Mouse (Mus musculus): ENCODE results near the gene Ccl11. TPM values are rescaled to one million over a fixed set of nuclear protein-coding genes. Genes with fewer than 3 reads are reported as not detected.

The Ccl11 gene
- 8.8 TPM for polyA plus RNA-seq (2014; fragmentation: Illumina TruSeq; extraction: RNeasy Lipid Tissue Mini Kit (QIAGEN cat#74804))

DNA sequence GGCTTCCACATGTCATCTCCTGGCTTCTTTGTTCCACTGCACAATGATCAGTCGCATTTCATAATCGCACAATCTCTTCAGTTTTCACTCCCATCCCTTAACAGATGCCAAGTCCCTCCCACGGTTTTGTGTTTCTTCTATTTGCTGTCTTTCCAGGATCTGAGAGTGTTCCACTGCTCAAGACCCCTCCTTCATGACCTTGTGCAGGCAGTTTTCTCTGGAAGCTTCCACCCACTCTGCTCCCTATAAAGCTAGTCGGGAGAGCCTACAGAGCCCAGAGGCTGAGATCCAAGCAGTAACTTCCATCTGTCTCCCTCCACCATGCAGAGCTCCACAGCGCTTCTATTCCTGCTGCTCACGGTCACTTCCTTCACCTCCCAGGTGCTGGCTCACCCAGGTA, at the start of gene Ccl11:
Ccl11 (plus strand) TSS at position 178 of the 400 bp plus-strand sequence.

DNA sequence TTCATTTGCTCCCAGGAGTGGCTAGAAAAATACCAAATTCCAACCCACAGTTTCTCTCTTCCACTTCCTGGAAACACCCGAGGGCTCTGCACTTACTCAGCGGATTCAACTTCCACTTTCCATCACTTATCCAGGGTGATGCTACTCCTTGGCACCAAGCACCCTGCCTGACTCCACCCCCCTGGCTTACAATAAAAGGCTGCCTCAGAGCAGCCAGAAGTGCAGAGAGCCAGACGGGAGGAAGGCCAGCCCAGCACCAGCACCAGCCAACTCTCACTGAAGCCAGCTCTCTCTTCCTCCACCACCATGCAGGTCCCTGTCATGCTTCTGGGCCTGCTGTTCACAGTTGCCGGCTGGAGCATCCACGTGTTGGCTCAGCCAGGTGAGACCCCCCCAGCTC, 22.3 kb upstream of the Ccl11 start, which contains the start of gene Ccl2:
Ccl2 (plus strand) TSS at position 216 of the 400 bp plus-strand sequence.

DNA sequence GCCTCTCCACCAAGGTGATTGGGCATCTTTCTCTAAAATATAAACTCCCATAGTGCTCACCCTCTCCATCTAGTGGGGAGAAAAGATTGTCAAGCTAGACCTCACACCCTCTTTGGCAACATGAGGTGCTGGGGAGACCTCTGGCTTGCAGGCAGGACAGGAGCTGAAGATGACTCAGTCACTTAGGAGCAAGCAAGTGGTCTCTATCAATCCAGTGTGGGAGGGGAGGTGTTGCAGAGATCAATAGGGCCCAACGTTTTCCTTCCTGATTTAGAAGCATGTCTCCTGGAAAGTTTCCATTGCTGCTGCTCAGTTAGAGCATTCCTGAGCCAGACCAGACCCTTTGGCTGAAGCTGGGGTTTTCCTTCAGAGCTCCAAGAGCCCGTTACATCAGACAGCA, 19.1 kb upstream of the Ccl11 start, which contains the start of gene Gm17268:
Gm17268 (minus strand) TSS at position 28 of the 400 bp plus-strand sequence.

DNA sequence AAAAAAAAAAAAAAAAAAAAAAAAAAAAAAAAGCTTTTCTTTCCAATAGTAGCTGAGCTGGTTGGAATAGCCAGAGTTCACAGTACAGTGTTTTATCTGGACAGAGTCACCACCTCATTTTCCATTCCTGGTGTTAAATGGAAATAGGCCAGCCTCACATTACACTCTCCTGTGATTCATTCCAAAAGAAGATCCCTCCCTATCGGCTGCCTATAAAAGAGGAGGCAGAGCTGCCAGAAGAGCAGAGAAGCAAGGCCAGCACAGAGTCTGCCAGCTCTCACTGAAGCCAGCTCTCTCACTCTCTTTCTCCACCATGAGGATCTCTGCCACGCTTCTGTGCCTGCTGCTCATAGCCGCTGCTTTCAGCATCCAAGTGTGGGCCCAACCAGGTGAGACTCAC, 12.2 kb upstream of the Ccl11 start, which contains the start of gene Ccl7:
Ccl7 (plus strand) TSS at position 242 of the 400 bp plus-strand sequence.

DNA sequence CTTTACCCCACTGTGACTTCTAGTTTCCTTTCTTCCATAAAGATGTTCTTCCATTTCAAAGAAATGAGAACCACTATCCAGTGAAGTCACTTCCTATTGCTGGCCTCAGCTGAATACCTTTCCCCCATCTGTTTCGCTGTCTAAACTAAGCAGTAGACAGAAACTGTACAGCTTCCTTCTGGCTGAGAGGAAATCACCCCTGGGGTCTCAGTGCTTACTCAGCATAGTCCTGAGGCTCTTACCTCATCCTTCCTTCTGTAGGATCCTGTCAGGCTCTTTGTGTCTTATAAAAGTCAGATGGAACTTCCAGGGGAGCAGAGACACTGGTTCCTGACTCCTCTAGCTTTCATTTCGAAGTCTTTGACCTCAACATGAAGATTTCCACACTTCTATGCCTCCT, 43.9 kb downstream of the Ccl11 start, which contains the start of gene Ccl12:
Ccl12 (plus strand) TSS at position 317 of the 400 bp plus-strand sequence.

Other genes with a start within 250 kb of the Ccl11 start
- gene 5530401A14Rik, start 197.2 kb upstream of the Ccl11 start, polyA plus RNA-seq (2014; fragmentation: Illumina TruSeq; extraction: RNeasy Lipid Tissue Mini Kit (QIAGEN cat#74804)) = not detected
- gene Asic2, start 89.4 kb upstream of the Ccl11 start, polyA plus RNA-seq (2014; fragmentation: Illumina TruSeq; extraction: RNeasy Lipid Tissue Mini Kit (QIAGEN cat#74804)) = 6.8 TPM
- 2.3 TPM for gene Ccl2, start 22.3 kb upstream of the Ccl11 start, polyA plus RNA-seq (2014; fragmentation: Illumina TruSeq; extraction: RNeasy Lipid Tissue Mini Kit (QIAGEN cat#74804))
- gene Gm17268, start 19.3 kb upstream of the Ccl11 start, polyA plus RNA-seq (2014; fragmentation: Illumina TruSeq; extraction: RNeasy Lipid Tissue Mini Kit (QIAGEN cat#74804)) = not detected
- 1.8 TPM for gene Ccl7, start 12.1 kb upstream of the Ccl11 start, polyA plus RNA-seq (2014; fragmentation: Illumina TruSeq; extraction: RNeasy Lipid Tissue Mini Kit (QIAGEN cat#74804))
- gene Ccl12, start 44.0 kb downstream of the Ccl11 start, polyA plus RNA-seq (2014; fragmentation: Illumina TruSeq; extraction: RNeasy Lipid Tissue Mini Kit (QIAGEN cat#74804)) = 8.2 TPM
- 1.3 TPM for gene Ccl8, start 57.4 kb downstream of the Ccl11 start, polyA plus RNA-seq (2014; fragmentation: Illumina TruSeq; extraction: RNeasy Lipid Tissue Mini Kit (QIAGEN cat#74804))
- not detected for gene Ccl1, start 247.9 kb downstream of the Ccl11 start, polyA plus RNA-seq (2014; fragmentation: Illumina TruSeq; extraction: RNeasy Lipid Tissue Mini Kit (QIAGEN cat#74804))